Mouse (Mus musculus): Measurements from ENCODE around the gene Tesk2.

- TF ChIP-seq CTCF (conservative IDR thresholded peaks at IDR 0.05 in 1 of 2, IDR thresholded peaks at IDR 0.05 in 1 of 2; ENCODE audit: low read depth in 2 of 2, low read length in 2 of 2) (no peak), MAFK (IDR thresholded peaks at IDR 0.05; ENCODE audit: insufficient replicate concordance, low read length) (no peak), POLR2A (IDR thresholded peaks at IDR 0.05; ENCODE audit: low read depth, low read length) (no peak), EP300 (IDR thresholded peaks at IDR 0.05; ENCODE audit: low read length) (no peak), MAX (IDR thresholded peaks at IDR 0.05; ENCODE audit: low read length) (no peak), TCF12 (IDR thresholded peaks at IDR 0.05; ENCODE audit: low read depth, low read length) (no peak), E2F4 (IDR thresholded peaks at IDR 0.05; ENCODE audit: insufficient replicate concordance, low read depth, low read length) (no peak), TBP (conservative IDR thresholded peaks at IDR 0.05; ENCODE audit: low read depth, low read length) (no peak), IRF4 (IDR thresholded peaks at IDR 0.05; ENCODE audit: low read depth, low read length) (no peak), USF1 (IDR thresholded peaks at IDR 0.05; ENCODE audit: low read depth, low read length) (no peak), CHD2 (IDR thresholded peaks at IDR 0.05; ENCODE audit: low read length) (no peak), BHLHE40 (IDR thresholded peaks at IDR 0.05; ENCODE audit: low read depth, low read length) (no peak), RCOR1 (conservative IDR thresholded peaks at IDR 0.05; ENCODE audit: low read depth, low read length) (no peak)
These were observed 4.7 kb downstream of the Tesk2 start for GRCm38 (mm10) chr4:116725444-116725843.
